Mouse (Mus musculus) hindbrain, embryonic 11.5 days (tissue): ENCODE data around the gene Scml4. TPM values are rescaled to one million over a fixed set of nuclear protein-coding genes. Genes with fewer than 3 reads are reported as not detected.

Source experiments
- ATAC-seq: fragments of 200-750 bp; cut with Nextera tagmentation; 2 replicates; pipeline ENCODE4 v1.8.0; 2017; ENCODE audit warnings: mild to moderate bottlenecking, moderate TSS enrichment, moderate library complexity; ENCODE audit not compliant: low FRiP score
- DNase-seq: peaks from one replicate; pipeline ENCODE4 v3.0.0-alpha.2; 2015; ENCODE audit warnings: low spot score
- H3K27ac ChIP-seq: fragments of 300-500 bp; sonication (generic); 2 replicates; pipeline ENCODE4 v1.5.1; 2014; ENCODE audit warnings: mild to moderate bottlenecking, low read depth, low read length
- H3K27me3 ChIP-seq: fragments of 300-500 bp; sonication (generic); 2 replicates; pipeline ENCODE4 v1.6.1; 2014; ENCODE audit warnings: mild to moderate bottlenecking, low read length, moderate library complexity, mixed read lengths; ENCODE audit not compliant: control insufficient read depth, insufficient read depth
- H3K36me3 ChIP-seq: fragments of 300-500 bp; sonication (generic); 2 replicates; pipeline ENCODE4 v1.6.1; 2014; ENCODE audit warnings: mild to moderate bottlenecking, low read length, moderate library complexity, mixed read lengths; ENCODE audit not compliant: control insufficient read depth, insufficient read depth
- H3K4me1 ChIP-seq: fragments of 300-500 bp; sonication (generic); replicated peaks from 2 replicates; pipeline ENCODE4 v1.6.1; 2014; ENCODE audit warnings: low read length, mixed read lengths; ENCODE audit not compliant: control insufficient read depth, insufficient read depth
- H3K4me2 ChIP-seq: fragments of 300-500 bp; sonication (generic); replicated peaks from 2 replicates; pipeline ENCODE4 v1.6.1; 2014; ENCODE audit warnings: mild to moderate bottlenecking, low read depth, low read length
- H3K4me3 ChIP-seq: fragments of 300-500 bp; sonication (generic); 2 replicates; pipeline ENCODE4 v1.5.1; 2014; ENCODE audit warnings: low read depth, low read length
- H3K9ac ChIP-seq: fragments of 300-500 bp; sonication (generic); 2 replicates; pipeline ENCODE4 v1.6.1; 2014; ENCODE audit warnings: low read depth, low read length
- H3K9me3 ChIP-seq: fragments of 300-500 bp; sonication (generic); 2 replicates; pipeline ENCODE4 v1.6.1; 2016; ENCODE audit warnings: low read length; ENCODE audit not compliant: control insufficient read depth
- WGBS: fragments of 180-500 bp; shearing (Covaris S2); extraction: QIAGEN DNeasy Blood & Tissue Kit; methylation state at CpG from one replicate; pipeline ENCODE4 v1.1.7; 2014; 5-methylcytosine and 5-hydroxymethylcytosine counted together
- polyA plus RNA-seq: library from polyadenylated mRNA; unstranded; fragments of >200 nt; fragmentation: Nextera tagmentation; extraction: Ambion mirVana; gene quantifications from 2 replicates; pipeline ENCODE4 v1.2.1, GENCODE M21; 2014

The Scml4 gene
- polyA plus RNA-seq, 1 experiment from 2014 or later, result 2.5 TPM

- DNase-seq, result no peak
- WGBS, result 6% methylated on average over 25 of the region's 25 CpGs
- ATAC-seq, result no peak
Measured at GRCm38 (mm10) chr10:43002721-43003465, 142.7 kb downstream of the Scml4 start.

GRCm38 (mm10) chr10:43003466-43003757, 143.2 kb downstream of the Scml4 start:
- WGBS, result 39% methylated on average over 5 of the region's 5 CpGs
- Histone ChIP-seq H3K4me3 (no peak overlapping the region), H3K27me3 (no peaks in the 10 kb centered on the region), H3K27ac (no peak overlapping the region), H3K4me2 (no peak overlapping the region), H3K9me3 (no peaks in the 10 kb centered on the region), H3K36me3 (no peaks in the 10 kb centered on the region), H3K9ac (no peak overlapping the region), H3K4me1 (peaks cover 8% of the 10 kb centered on the region)
- DNase-seq (no peak), ATAC-seq (no peak)

More at GRCm38 (mm10) chr10:43002721-43003465, 142.7 kb downstream of the Scml4 start:
- Histone ChIP-seq H3K36me3 (no peaks in the 10 kb centered on the region), H3K9me3 (no peaks in the 10 kb centered on the region), H3K27me3 (no peaks in the 10 kb centered on the region), H3K4me2 (peak overlapping the region; percentile 45), H3K4me3 (peak overlapping the region; percentile 17; the same call in 1 of the 2 replicates), H3K4me1 (peaks cover 8% of the 10 kb centered on the region), H3K27ac (no peak overlapping the region), H3K9ac (no peak overlapping the region)

DNA sequence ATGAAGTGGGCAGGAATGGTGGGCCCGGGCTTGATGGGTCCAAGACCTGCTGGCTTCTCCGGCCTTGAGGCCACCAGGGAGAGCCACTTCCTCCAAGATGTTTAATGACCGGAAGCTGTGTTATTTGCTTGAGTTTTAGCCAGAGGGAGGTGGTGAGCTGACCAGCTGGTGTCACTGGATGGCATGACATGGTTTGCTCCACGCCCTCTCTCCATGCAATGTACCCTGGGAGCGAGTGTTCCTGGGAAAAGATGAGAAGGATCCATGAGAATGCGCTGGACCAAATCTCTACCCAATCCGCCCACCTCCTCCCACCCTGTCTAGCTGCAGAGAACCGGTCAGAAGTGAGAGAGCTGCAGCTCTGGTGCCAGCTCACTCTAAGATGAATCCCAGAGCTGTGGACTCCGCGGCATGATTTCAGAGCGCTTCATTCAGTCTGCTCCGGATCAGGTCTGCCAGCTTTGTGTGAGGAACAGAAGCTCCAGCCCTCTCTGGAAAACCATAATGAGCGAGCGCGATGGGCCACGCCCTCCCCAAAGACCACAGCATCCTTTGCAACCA, 144.1 kb downstream of the Scml4 start:
- no peaks in the 10 kb centered on the region for H3K36me3 ChIP-seq
- DNase-seq, result no peak

GRCm38 (mm10) chr10:43005031-43005430, 144.9 kb downstream of the Scml4 start:
- H3K4me1 ChIP-seq, result peaks cover 8% of the 10 kb centered on the region
- H3K27ac ChIP-seq, result no peak overlapping the region
- H3K9me3 ChIP-seq, result no peaks in the 10 kb centered on the region
- no peaks in the 10 kb centered on the region for H3K36me3 ChIP-seq
- no peak overlapping the region for H3K4me3 ChIP-seq
- H3K27me3 ChIP-seq, result no peaks in the 10 kb centered on the region
- H3K4me2 ChIP-seq, result no peak overlapping the region
- ATAC-seq, result no peak
- H3K9ac ChIP-seq, result no peak overlapping the region
- DNase-seq, result no peak
- 90% methylated on average over 4 of the region's 4 CpGs for WGBS

More for the DNA sequence above, 144.1 kb downstream of the Scml4 start:
- Histone ChIP-seq H3K27me3 (no peaks in the 10 kb centered on the region), H3K27ac (no peak overlapping the region), H3K4me1 (peaks cover 8% of the 10 kb centered on the region), H3K4me2 (no peak overlapping the region), H3K4me3 (no peak overlapping the region), H3K9me3 (no peaks in the 10 kb centered on the region), H3K9ac (no peak overlapping the region)
- no peak for ATAC-seq
- 89% methylated on average over 16 of the region's 16 CpGs for WGBS

DNA sequence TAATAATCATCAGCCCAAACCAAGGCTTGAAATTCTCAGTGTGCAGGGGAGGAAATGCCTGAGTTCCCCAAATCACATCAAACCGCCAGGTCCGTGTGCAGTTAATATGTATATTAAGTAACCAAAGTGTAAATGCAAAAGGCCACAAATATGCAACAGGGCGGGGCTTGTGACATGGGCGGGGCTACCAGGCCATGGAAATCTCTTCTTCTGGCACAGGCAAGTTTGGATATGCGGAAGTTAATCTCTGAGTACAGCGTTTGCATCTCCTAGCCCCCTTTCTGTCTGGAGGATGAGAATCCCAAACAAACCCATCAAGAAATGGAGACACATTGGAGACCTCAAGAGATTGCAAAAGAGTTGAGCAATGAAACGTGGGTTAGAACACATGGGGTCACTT, 145.5 kb downstream of the Scml4 start:
- WGBS, result 83% methylated on average over 7 of the region's 7 CpGs

DNA sequence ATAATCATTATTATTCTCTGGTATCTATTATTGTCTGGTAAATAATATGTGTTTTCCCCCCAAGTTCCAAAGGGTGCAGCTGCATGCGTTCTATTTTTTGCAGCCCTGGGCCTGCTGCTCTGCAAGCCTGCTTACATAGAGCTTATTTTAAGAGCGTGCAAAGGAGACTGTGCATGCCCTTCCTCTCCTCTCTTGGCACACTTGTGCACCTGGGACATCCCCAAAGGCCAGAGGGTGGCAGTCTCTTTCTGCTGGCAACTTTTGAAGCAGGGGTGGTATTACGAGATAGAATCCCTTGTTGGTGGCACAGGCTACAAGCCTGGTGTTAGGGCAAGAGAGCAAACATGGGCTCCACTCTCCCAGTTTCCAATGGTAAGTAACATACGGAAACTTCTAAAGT, 146.4 kb downstream of the Scml4 start:
- no peak for ATAC-seq

More for the DNA sequence above, 145.5 kb downstream of the Scml4 start:
- no peak for DNase-seq
- H3K9me3 ChIP-seq, result no peaks in the 10 kb centered on the region
- H3K36me3 ChIP-seq, result no peaks in the 10 kb centered on the region
- no peak overlapping the region for H3K9ac ChIP-seq
- no peak overlapping the region for H3K27ac ChIP-seq
- no peak for ATAC-seq
- no peak overlapping the region for H3K4me3 ChIP-seq
- no peaks in the 10 kb centered on the region for H3K27me3 ChIP-seq
- H3K4me2 ChIP-seq, result no peak overlapping the region
- H3K4me1 ChIP-seq, result peaks cover 8% of the 10 kb centered on the region

GRCm38 (mm10) chr10:43008116-43008515, 147.9 kb downstream of the Scml4 start:
- H3K4me3 ChIP-seq, result no peak overlapping the region
- no peak overlapping the region for H3K9ac ChIP-seq
- WGBS, result 76% methylated on average over 11 of the region's 11 CpGs
- ATAC-seq (no peak), DNase-seq (no peak)
- H3K4me2 ChIP-seq, result no peak overlapping the region
- peaks cover 3% of the 10 kb centered on the region for H3K4me1 ChIP-seq
- H3K27me3 ChIP-seq, result no peaks in the 10 kb centered on the region
- no peak overlapping the region for H3K27ac ChIP-seq
- H3K9me3 ChIP-seq, result no peaks in the 10 kb centered on the region
- no peaks in the 10 kb centered on the region for H3K36me3 ChIP-seq

More for the DNA sequence above, 146.4 kb downstream of the Scml4 start:
- Histone ChIP-seq H3K27me3 (no peaks in the 10 kb centered on the region), H3K9ac (no peak overlapping the region), H3K4me3 (no peak overlapping the region), H3K4me2 (no peak overlapping the region), H3K27ac (no peak overlapping the region), H3K9me3 (no peaks in the 10 kb centered on the region), H3K36me3 (no peaks in the 10 kb centered on the region), H3K4me1 (peaks cover 8% of the 10 kb centered on the region)
- 92% methylated on average over 4 of the region's 4 CpGs for WGBS
- DNase-seq, result no peak
